Comparison of ENCODE assay signal across 18 mouse cellular contexts in the genomic region with DNA sequence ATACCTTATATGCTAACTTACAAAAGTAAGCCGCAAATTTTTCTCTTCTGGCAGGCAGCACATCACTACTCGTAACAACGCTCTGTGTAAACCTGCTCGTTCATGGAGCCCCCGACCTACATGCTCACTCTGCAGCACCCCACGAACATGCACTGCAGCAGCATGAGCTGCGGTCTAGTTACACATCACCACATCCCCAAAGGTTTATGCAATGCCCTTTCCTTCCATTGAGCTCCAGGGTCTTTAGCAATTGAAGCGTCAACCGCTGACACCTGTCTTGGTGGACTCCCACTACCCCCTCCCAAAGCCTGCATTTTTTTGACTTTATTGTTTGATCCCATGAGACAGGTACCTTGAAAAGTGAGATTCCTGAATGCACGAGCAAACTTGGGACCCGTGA. TPM values are rescaled to one million over a fixed set of nuclear protein-coding genes. Genes with fewer than 3 reads are reported as not detected.
DNase-seq lines count a peak whose midpoint lies in the region; ATAC-seq lines count a peak whose summit lies in the region.
"Had no signal": no experiment of that assay in that cellular context is flagged by ENCODE, and none has a peak within 500 bp of the region (broad histone marks: within the 10 kb centered on the region; RNA-seq: fewer than 3 reads in every experiment).

No protein-coding gene starts in this region.

- ATAC-seq in granulocyte monocyte progenitor cell, adult 5-6 weeks (replicated peaks; ENCODE audit: poor library complexity, severe bottlenecking) = peak; percentile 99
- peak; percentile 88 for ATAC-seq in megakaryocyte, adult 5-6 weeks (ENCODE audit: poor library complexity, severe bottlenecking)
- ATAC-seq in neutrophil, adult 5-6 weeks (ENCODE audit: extremely low read depth, insufficient number of reproducible peaks, low FRiP score, poor library complexity, severe bottlenecking) = 0 out of 2 replicates have a peak, but pooled peaks have one; percentile 13
- ATAC-seq: forebrain, embryonic 14.5 days; forebrain, embryonic 16.5 days had no signal

- DNase-seq in urinary bladder, postnatal 14 days (ENCODE audit: low spot score) = no peak
- DNase-seq in frontal cortex, postnatal 14 days (ENCODE audit: low spot score in 2 of 2) = no peak
- DNase-seq: adrenal gland, adult 2 months; adrenal gland, postnatal 10 days; adrenal gland, postnatal 25 days; cerebellum, adult 11 months; cerebellum, adult 18-20 months; cerebellum, adult 8-10 months; cerebellum, adult 9-11 months; cerebellum, postnatal 14 days; cerebellum, postnatal 36 days; embryo, embryonic 11 days had no signal

RNA-seq across cellular contexts. Expression of gene Gucy2c, which starts 31.0 kb away (rescaled TPM):
- not detected in 2 replicates for total RNA-seq in granulocyte monocyte progenitor cell, adult 5-6 weeks (2014; fragmentation: Nextera tagmentation)
- total RNA-seq in granulocyte monocyte progenitor cell, adult 5-6 weeks (2017) = not detected in 2 replicates
- total RNA-seq in megakaryocyte, adult 5-6 weeks (2015) = 0.27 TPM in 1 of 2 replicates, not detected in the other
- 0.11 TPM in 1 of 2 replicates, not detected in the other for total RNA-seq in megakaryocyte, adult 5-6 weeks (2017)
- 0.23 and 0.37 TPM in 2 replicates for total RNA-seq in neutrophil, adult 5-6 weeks (2017)
- total RNA-seq: adrenal gland, adult 2 months; adrenal gland, postnatal 25 days; MEL had no signal

RNA-seq across cellular contexts. Expression of gene Hist4h4, which starts 53.6 kb away (rescaled TPM):
- 7.0 and 20.7 TPM in 2 replicates for total RNA-seq in granulocyte monocyte progenitor cell, adult 5-6 weeks (2014; fragmentation: Nextera tagmentation)
- 46.7 and 58.9 TPM in 2 replicates for total RNA-seq in granulocyte monocyte progenitor cell, adult 5-6 weeks (2017)
- total RNA-seq in megakaryocyte, adult 5-6 weeks (2015) = 17.5 and 18.6 TPM in 2 replicates
- total RNA-seq in megakaryocyte, adult 5-6 weeks (2017) = 27.1 and 30.5 TPM in 2 replicates
- 22.1 and 23.3 TPM in 2 replicates for total RNA-seq in neutrophil, adult 5-6 weeks (2017)

RNA-seq across cellular contexts. Expression of gene H2afj, which starts 57.5 kb away (rescaled TPM):
- 30.2 and 52.4 TPM in 2 replicates for total RNA-seq in granulocyte monocyte progenitor cell, adult 5-6 weeks (2014; fragmentation: Nextera tagmentation)
- 69.6 and 88.9 TPM in 2 replicates for total RNA-seq in granulocyte monocyte progenitor cell, adult 5-6 weeks (2017)
- 45.2 and 62.1 TPM in 2 replicates for total RNA-seq in megakaryocyte, adult 5-6 weeks (2015)
- 40.5 and 48.4 TPM in 2 replicates for total RNA-seq in megakaryocyte, adult 5-6 weeks (2017)
- total RNA-seq in neutrophil, adult 5-6 weeks (2017) = 50.2 and 56.9 TPM in 2 replicates

Comparison
In these comparisons a context has a peak if more than half of its experiments do, and no peak if none do; other contexts are left out.
1. ATAC-seq: peak in every context shown above with its lines; median percentile 99 in granulocyte monocyte progenitor cell, adult 5-6 weeks; 88 in megakaryocyte, adult 5-6 weeks; 13 in neutrophil, adult 5-6 weeks.